Mouse (Mus musculus) ES-E14 (cell line): ENCODE data around the gene Vtn.

Source experiments
- CHD2 ChIP-seq: IDR thresholded peaks from 2 replicates; pipeline ENCODE4 v1.6.1; 2014; ENCODE audit warnings: mild to moderate bottlenecking, low read depth, low read length, inconsistent platforms
- HCFC1 ChIP-seq: IDR thresholded peaks from 2 replicates; pipeline ENCODE4 v1.6.1; 2012; ENCODE audit warnings: low read length, inconsistent platforms, borderline replicate concordance; ENCODE audit not compliant: insufficient read depth
- MAFK ChIP-seq: IDR thresholded peaks from 2 replicates; pipeline ENCODE4 v1.6.1; 2014; ENCODE audit warnings: mild to moderate bottlenecking, low read depth, low read length, inconsistent platforms; ENCODE audit not compliant: insufficient read depth
- ZNF384 ChIP-seq: IDR thresholded peaks from 2 replicates; pipeline ENCODE4 v1.6.1; 2012; ENCODE audit warnings: low read depth, low read length, inconsistent platforms

DNA sequence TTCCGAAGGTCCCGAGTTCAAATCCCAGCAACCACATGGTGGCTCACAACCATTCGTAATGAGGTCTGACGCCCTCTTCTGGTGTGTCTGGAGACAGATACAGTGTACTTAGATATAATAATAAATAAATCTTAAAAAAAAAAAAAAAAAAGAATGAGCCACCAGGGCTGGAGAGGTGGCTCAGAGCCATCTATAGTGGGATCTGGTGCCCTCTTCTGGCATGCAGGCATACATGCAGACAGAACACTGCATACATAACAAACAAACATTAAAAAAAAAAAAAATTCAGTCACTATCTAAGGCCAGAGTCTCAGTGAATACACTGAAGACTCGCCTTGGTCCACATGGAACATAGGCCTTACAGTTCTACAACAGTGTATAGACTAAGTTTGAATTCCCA lies 10.3 kb downstream of the Vtn start:
- TF ChIP-seq ZNF384: peak; percentile 92
- no peak for TF ChIP-seq MAFK
- no peak for TF ChIP-seq HCFC1
- TF ChIP-seq CHD2: no peak
